Comparison of ENCODE assay signal across 28 mouse cellular contexts in the genomic region with DNA sequence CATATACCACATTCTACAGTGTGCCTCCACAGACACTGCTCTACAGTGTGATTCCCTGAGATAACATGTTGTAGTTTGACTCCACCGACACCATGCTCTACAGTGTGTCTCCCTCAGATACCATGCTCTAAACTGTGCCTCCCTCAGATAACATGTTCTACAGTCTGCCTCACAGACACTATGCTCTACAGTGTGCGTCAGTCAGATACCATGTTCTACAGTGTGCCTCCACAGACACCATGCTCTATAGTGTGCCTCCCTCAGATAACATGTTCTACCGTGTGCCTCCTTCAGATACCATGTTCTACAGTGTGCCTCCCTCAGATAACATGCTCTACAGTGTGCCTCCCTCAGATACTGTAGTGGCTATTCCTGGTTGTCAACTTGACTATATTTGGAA. TPM values are rescaled to one million over a fixed set of nuclear protein-coding genes. Genes with fewer than 3 reads are reported as not detected.
A peak's percentile ranks its signal among the peaks of the same experiment; 100 is the strongest.
DNase-seq lines count a peak whose midpoint lies in the region; ATAC-seq and TF ChIP-seq lines count a peak whose summit lies in the region.
"Had no signal": no experiment of that assay in that cellular context is flagged by ENCODE, and none has a peak within 500 bp of the region (broad histone marks: within the 10 kb centered on the region; RNA-seq: fewer than 3 reads in every experiment).

No protein-coding gene starts in this region.

- 96% methylated on average over 3 of the region's 3 CpGs for whole genome bisulfite sequencing in kidney, adult 2 months
- WGBS in limb, embryonic 10.5 days: 89% methylated on average over 3 of the region's 3 CpGs

- TF ChIP-seq CTCF in kidney, adult 2 months (conservative IDR thresholded peaks at IDR 0.05; ENCODE audit: insufficient read depth, insufficient read length, low read depth, low read length): no peak

- no peak overlapping the region for H3K4me3 ChIP-seq in kidney, adult 2 months (ENCODE audit: insufficient read depth, low read depth, low read length)
- peak overlapping the region; percentile 78 for H3K4me3 ChIP-seq in megakaryocyte, embryonic 14.5 days (replicated peaks)
- H3K4me3 ChIP-seq in limb, embryonic 10.5 days: no peak overlapping the region
- H3K4me3 ChIP-seq: embryonic facial prominence, embryonic 10.5 days; embryonic facial prominence, embryonic 12.5 days; forebrain, embryonic 13.5 days; forebrain, embryonic 15.5 days had no signal

- peak; percentile 1 for DNase-seq in kidney, adult 18-20 months
- DNase-seq in kidney, adult 2 months: no peak
- peak; percentile 12 for DNase-seq in limb, embryonic 10.5 days (ENCODE audit: low spot score)
- DNase-seq in left cerebral cortex, adult 8-10 months (ENCODE audit: low spot score in 2 of 2): no peak
- DNase-seq: adrenal gland, adult 8-10 months; adrenal gland, postnatal 14 days; adrenal gland, postnatal 36 days; cerebellum, adult 11 months; cerebellum, adult 18-20 months; cerebellum, adult 8-10 months; cerebellum, adult 9-11 months; cerebellum, postnatal 25 days; forebrain, postnatal 0 days had no signal

- H3K27me3 ChIP-seq in kidney, adult 2 months (replicated peaks; ENCODE audit: control insufficient read depth, insufficient read depth, low read length): no peaks in the 10 kb centered on the region
- peaks cover 6% of the 10 kb centered on the region for H3K27me3 ChIP-seq in megakaryocyte, embryonic 14.5 days (replicated peaks)
- H3K27me3 ChIP-seq in limb, embryonic 10.5 days (ENCODE audit: low read depth, poor library complexity, severe bottlenecking): no peaks in the 10 kb centered on the region
- H3K27me3 ChIP-seq: embryonic facial prominence, embryonic 12.5 days; forebrain, embryonic 13.5 days; forebrain, embryonic 15.5 days; Patski had no signal

- H3K36me3 ChIP-seq in kidney, adult 2 months (ENCODE audit: control insufficient read depth, insufficient read depth, low read length): no peaks in the 10 kb centered on the region
- no peaks in the 10 kb centered on the region for H3K36me3 ChIP-seq in megakaryocyte, embryonic 14.5 days (replicated peaks; ENCODE audit: low read length)
- H3K36me3 ChIP-seq in limb, embryonic 10.5 days: no peaks in the 10 kb centered on the region
- H3K36me3 ChIP-seq: embryonic facial prominence, embryonic 10.5 days; embryonic facial prominence, embryonic 12.5 days; forebrain, embryonic 15.5 days had no signal

- ATAC-seq in megakaryocyte, adult 5-6 weeks (ENCODE audit: poor library complexity, severe bottlenecking): no peak
- ATAC-seq in megakaryocyte-erythroid progenitor cell, adult 5-6 weeks (replicated peaks; ENCODE audit: low FRiP score, low TSS enrichment, poor library complexity, severe bottlenecking): peak; percentile 67
- ATAC-seq in cerebellum, adult (ENCODE audit: insufficient number of reproducible peaks, low FRiP score, low TSS enrichment): no peak
- ATAC-seq: activated CD4-positive, CD25-positive, alpha-beta regulatory T cell, adult 4 months; forebrain, embryonic 13.5 days; forebrain, embryonic 15.5 days; forebrain, postnatal 0 days; Patski had no signal

- H3K4me1 ChIP-seq in kidney, adult 2 months (ENCODE audit: control insufficient read depth, insufficient read depth, low read length): no peaks in the 10 kb centered on the region
- peaks cover 14% of the 10 kb centered on the region; the same call in 1 of the 2 replicates for H3K4me1 ChIP-seq in megakaryocyte, embryonic 14.5 days
- H3K4me1 ChIP-seq in limb, embryonic 10.5 days: no peaks in the 10 kb centered on the region
- H3K4me1 ChIP-seq: embryonic facial prominence, embryonic 10.5 days; embryonic facial prominence, embryonic 12.5 days; forebrain, embryonic 13.5 days; forebrain, embryonic 15.5 days had no signal

- no peak overlapping the region for H3K27ac ChIP-seq in kidney, adult 2 months (ENCODE audit: insufficient read depth, low read depth, low read length)
- H3K27ac ChIP-seq in limb, embryonic 10.5 days: no peak overlapping the region
- H3K27ac ChIP-seq: embryonic facial prominence, embryonic 10.5 days; embryonic facial prominence, embryonic 12.5 days; forebrain, embryonic 13.5 days; forebrain, embryonic 15.5 days had no signal

- H3K9me3 ChIP-seq in megakaryocyte, embryonic 14.5 days: peaks cover 22% of the 10 kb centered on the region
- H3K9me3 ChIP-seq in limb, embryonic 10.5 days (replicated peaks): no peaks in the 10 kb centered on the region
- H3K9me3 ChIP-seq: embryonic facial prominence, embryonic 10.5 days; embryonic facial prominence, embryonic 12.5 days; forebrain, embryonic 13.5 days; forebrain, embryonic 15.5 days had no signal

- no peak for TF ChIP-seq POLR2A in kidney, adult 2 months (IDR thresholded peaks at IDR 0.05; ENCODE audit: low read depth, low read length)

RNA-seq across cellular contexts. Expression of gene Slc7a15, which starts 10.2 kb away (rescaled TPM):
- 0.49 and 0.61 TPM in 2 replicates for polyA plus RNA-seq in kidney, adult 2 months (2012; rRNA removed)
- polyA plus RNA-seq in megakaryocyte, embryonic 14.5 days (2012; ENCODE audit: insufficient read depth, low replicate concordance): not detected in 2 replicates
- total RNA-seq in megakaryocyte, adult 5-6 weeks (2015): not detected in 2 replicates
- total RNA-seq in megakaryocyte, adult 5-6 weeks (2017): not detected in 2 replicates
- not detected in 2 replicates for polyA plus RNA-seq in limb, embryonic 10.5 days (2016; fragmentation: Nextera tagmentation; extraction: Ambion mirVana)
- not detected in 2 replicates for total RNA-seq in megakaryocyte-erythroid progenitor cell, adult 5-6 weeks (2014; fragmentation: Nextera tagmentation)
- total RNA-seq in megakaryocyte-erythroid progenitor cell, adult 5-6 weeks (2017): not detected in 2 replicates
- total RNA-seq in left cerebral cortex, adult 8-10 months (2022): not detected
- total RNA-seq: adrenal gland, adult 18-20 months; adrenal gland, adult 8-10 months; adrenal gland, postnatal 14 days; adrenal gland, postnatal 36 days; forebrain, postnatal 0 days had no signal
- polyA plus RNA-seq: activated CD4-positive, CD25-positive, alpha-beta regulatory T cell, adult 4 months; C2C12; cortical plate, adult 2 months; embryonic facial prominence, embryonic 10.5 days; embryonic facial prominence, embryonic 12.5 days; embryonic facial prominence, embryonic 14.5 days; forebrain, embryonic 11.5 days; forebrain, embryonic 13.5 days; forebrain, embryonic 15.5 days; forebrain, postnatal 0 days had no signal

Comparison
In these comparisons a context has a peak if more than half of its experiments do, and no peak if none do; other contexts are left out.
1. DNase-seq: peak in kidney, adult 18-20 months (single experiment) and limb, embryonic 10.5 days (single experiment); none in kidney, adult 2 months (single experiment) and left cerebral cortex, adult 8-10 months (0 of 2).